Mouse (Mus musculus): ENCODE results near the gene Pde4a.
"Not testable (repeated sequence)": the region's sequence is repeated elsewhere in the genome, so short reads cannot be mapped to it uniquely, and the experiment has no call there.

The Pde4a gene

GRCm38 (mm10) chr9:21220490-21221382 lies 55.2 kb downstream of the Pde4a start:
- DNase-seq, result peak; percentile 97

- peak; percentile 29 for DNase-seq
Observed at GRCm38 (mm10) chr9:21221383-21221929, 55.9 kb downstream of the Pde4a start.

DNA sequence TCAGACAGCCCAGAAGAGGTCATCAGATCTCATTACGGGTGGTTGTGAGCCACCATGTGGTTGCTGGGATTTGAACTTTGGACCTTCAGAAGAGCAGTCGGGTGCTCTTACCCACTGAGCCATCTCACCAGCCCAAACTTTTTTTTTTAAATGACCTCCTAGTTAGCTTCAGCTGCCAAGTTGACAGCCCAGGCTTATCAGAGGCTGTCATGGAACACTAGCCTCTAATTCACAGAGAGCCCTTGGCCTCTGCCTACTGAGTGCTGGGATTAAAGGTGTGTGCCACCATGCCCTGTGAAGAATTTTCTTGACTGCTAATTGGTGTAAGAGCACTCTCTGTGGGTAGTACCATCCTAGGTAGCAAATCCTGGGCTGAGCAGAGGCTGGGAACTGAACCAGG lies 58.0 kb downstream of the Pde4a start:
- DNase-seq, result not testable (repeated sequence)

DNA sequence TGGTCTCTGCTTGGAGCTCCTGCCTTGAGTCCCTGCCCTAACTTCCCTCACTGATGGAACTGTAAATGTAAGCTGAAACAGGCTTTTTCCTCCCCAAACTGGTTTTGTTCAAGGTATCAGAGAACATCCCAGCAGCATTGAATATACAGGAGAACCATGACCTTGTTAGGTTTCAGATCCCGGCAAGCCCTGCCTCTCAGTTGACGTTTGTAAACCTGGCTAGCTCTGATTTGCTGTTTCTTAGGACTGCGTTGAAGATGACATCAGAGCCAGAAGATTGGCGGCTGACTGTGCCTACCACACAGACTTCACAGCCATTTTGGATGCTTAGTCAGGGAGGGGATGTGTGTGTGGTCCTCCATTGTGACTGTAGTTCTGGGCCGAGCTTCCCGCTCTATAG lies 58.4 kb downstream of the Pde4a start:
- no peak for DNase-seq

GRCm38 (mm10) chr9:21224576-21225414 lies 59.3 kb downstream of the Pde4a start:
- DNase-seq, result peak; percentile 53

DNA sequence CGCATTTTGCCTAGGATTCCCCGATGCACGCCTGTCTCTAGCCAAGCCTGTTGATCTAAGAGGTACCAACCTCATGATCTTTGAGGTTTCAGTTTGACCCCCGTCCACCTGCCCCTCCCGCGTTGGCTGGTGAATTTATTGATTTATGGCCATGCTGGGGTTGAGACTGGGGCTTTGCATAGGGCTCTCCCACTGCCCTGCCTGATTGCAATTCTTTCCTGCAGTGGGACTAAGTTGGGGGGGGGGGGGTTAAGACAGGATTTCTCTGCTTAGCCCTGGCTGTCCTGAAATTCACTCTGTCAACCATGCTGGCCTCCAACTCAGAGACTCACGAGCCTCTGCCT lies 59.9 kb downstream of the Pde4a start:
- DNase-seq, result no peak

- no peak for DNase-seq
Observed at GRCm38 (mm10) chr9:21227342-21227741, 61.8 kb downstream of the Pde4a start.

GRCm38 (mm10) chr9:21231551-21231950 lies 66.0 kb downstream of the Pde4a start:
- DNase-seq, result no peak

GRCm38 (mm10) chr9:21232867-21233266 lies 67.4 kb downstream of the Pde4a start:
- no peak for DNase-seq

- no peak for DNase-seq
Observed at GRCm38 (mm10) chr9:21233366-21233765, 67.9 kb downstream of the Pde4a start.

- no peak for DNase-seq
Observed at GRCm38 (mm10) chr9:21233805-21234204, 68.3 kb downstream of the Pde4a start.

GRCm38 (mm10) chr9:21235341-21235740 lies 69.8 kb downstream of the Pde4a start:
- no peak for DNase-seq

GRCm38 (mm10) chr9:21236991-21237367 lies 71.5 kb downstream of the Pde4a start:
- no peak for DNase-seq

- peak; percentile 30 for DNase-seq
Observed at GRCm38 (mm10) chr9:21237368-21238003, 72.0 kb downstream of the Pde4a start.

DNA sequence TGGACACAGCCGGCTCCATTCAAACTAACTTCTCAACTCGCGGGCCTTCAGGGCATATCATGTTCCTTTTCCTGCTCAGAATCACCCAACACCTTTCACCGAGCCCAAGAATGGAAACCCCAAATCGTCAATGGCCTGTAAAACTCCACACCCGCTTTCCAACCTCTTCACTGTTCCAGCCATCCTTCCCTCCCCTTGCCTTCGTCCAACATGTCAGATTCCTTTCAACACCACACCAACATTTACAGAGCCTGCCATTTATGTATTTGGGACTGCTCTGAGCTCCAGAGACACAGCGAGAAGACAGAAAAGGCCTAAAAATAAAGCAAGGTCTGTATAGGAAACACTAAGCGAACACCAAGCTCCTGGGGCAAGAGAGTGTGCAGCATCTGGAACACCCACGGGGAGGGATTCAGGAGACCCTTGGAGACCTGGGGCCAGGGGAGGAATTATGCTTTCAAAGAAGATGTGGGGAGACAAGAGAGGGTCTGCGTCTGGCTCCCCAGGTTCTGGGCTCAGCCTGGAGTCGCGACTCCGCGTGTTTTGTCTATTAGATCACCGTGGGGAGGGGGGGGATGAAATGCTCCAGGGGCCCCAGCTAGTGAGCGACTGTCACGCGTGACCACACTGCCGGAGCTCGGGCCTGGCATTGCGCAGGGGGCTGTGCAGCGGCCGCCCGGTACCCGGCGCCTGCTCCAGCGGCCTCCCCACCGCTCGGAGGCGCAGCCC lies 72.7 kb downstream of the Pde4a start:
- DNase-seq, result peak; percentile 42

- DNase-seq, result peak; percentile 90
Observed at GRCm38 (mm10) chr9:21238733-21239464, 73.4 kb downstream of the Pde4a start, which contains the start of gene Keap1. Gene Keap1 (minus strand): TSS chr9:21239361.

- no peak for DNase-seq
Observed at GRCm38 (mm10) chr9:21239465-21239848, 73.9 kb downstream of the Pde4a start.

GRCm38 (mm10) chr9:21241343-21241742 lies 75.8 kb downstream of the Pde4a start:
- DNase-seq, result peak; percentile 89

- DNase-seq, result no peak
Observed at GRCm38 (mm10) chr9:21243826-21244427, 78.4 kb downstream of the Pde4a start.

GRCm38 (mm10) chr9:21244428-21245112 lies 79.1 kb downstream of the Pde4a start:
- no peak for DNase-seq

GRCm38 (mm10) chr9:21245113-21245487 lies 79.6 kb downstream of the Pde4a start:
- no peak for DNase-seq
